Mouse (Mus musculus) kidney, adult 9 months (tissue): ENCODE data around the gene Msto1.
"Not testable (repeated sequence)": the region's sequence is repeated elsewhere in the genome, so short reads cannot be mapped to it uniquely, and the experiment has no call there.

Experiments used
- DNase-seq: peaks from one replicate; pipeline ENCODE4 v3.0.0; 2022

Gene Msto1

GRCm38 (mm10) chr3:88913511-88914383 lies at the start of gene Msto1:
Gene Msto1 (minus strand): TSS chr3:88913999.
- DNase-seq = peak; percentile 94

- DNase-seq = not testable (repeated sequence)
These were observed 49.4 kb upstream of the Msto1 start for GRCm38 (mm10) chr3:88963211-88963610.

GRCm38 (mm10) chr3:88953736-88954135 lies 39.9 kb upstream of the Msto1 start:
- DNase-seq = no peak

GRCm38 (mm10) chr3:88953246-88953645 lies 39.4 kb upstream of the Msto1 start:
- peak; percentile 69 for DNase-seq

GRCm38 (mm10) chr3:88951327-88951800 lies 37.6 kb upstream of the Msto1 start:
- DNase-seq = no peak

- DNase-seq = peak; percentile 80
These were observed 37.0 kb upstream of the Msto1 start, which contains the start of the genes Ash1l and Dap3 for GRCm38 (mm10) chr3:88950576-88951326. Gene Ash1l (plus strand): TSS chr3:88950622. Gene Dap3 (minus strand): TSS chr3:88951181.

GRCm38 (mm10) chr3:88949786-88950575 lies 36.2 kb upstream of the Msto1 start:
- peak; percentile 89 for DNase-seq

- DNase-seq = no peak
These were observed 30.3 kb upstream of the Msto1 start for GRCm38 (mm10) chr3:88944109-88944508.

GRCm38 (mm10) chr3:88942316-88942880 lies 28.6 kb upstream of the Msto1 start:
- DNase-seq = no peak

- DNase-seq = peak; percentile 65
These were observed 25.9 kb upstream of the Msto1 start for GRCm38 (mm10) chr3:88939749-88940148.

GRCm38 (mm10) chr3:88939071-88939470 lies 25.3 kb upstream of the Msto1 start:
- DNase-seq = no peak

GRCm38 (mm10) chr3:88929501-88929900 lies 15.7 kb upstream of the Msto1 start:
- DNase-seq = no peak

- DNase-seq = no peak
These were observed 11.9 kb upstream of the Msto1 start for GRCm38 (mm10) chr3:88925651-88926050.

- no peak for DNase-seq
These were observed 10.3 kb upstream of the Msto1 start for GRCm38 (mm10) chr3:88923989-88924591.

GRCm38 (mm10) chr3:88921411-88921810 lies 7.6 kb upstream of the Msto1 start:
- DNase-seq = no peak

- peak; percentile 51 for DNase-seq
These were observed 5.2 kb upstream of the Msto1 start for GRCm38 (mm10) chr3:88918981-88919380.

- no peak for DNase-seq
These were observed 598 bp upstream of the Msto1 start for GRCm38 (mm10) chr3:88914384-88914810.

- no peak for DNase-seq
These were observed 1.2 kb downstream of the Msto1 start for GRCm38 (mm10) chr3:88912585-88912984.

- no peak for DNase-seq
These were observed 7.2 kb downstream of the Msto1 start for GRCm38 (mm10) chr3:88906393-88907159.

GRCm38 (mm10) chr3:88905741-88906140 lies 8.1 kb downstream of the Msto1 start:
- no peak for DNase-seq

GRCm38 (mm10) chr3:88905209-88905608 lies 8.6 kb downstream of the Msto1 start:
- no peak for DNase-seq
